Mouse (Mus musculus): ENCODE results near the gene Tex45.

GRCm38 (mm10) chr8:3536053-3536841 is 65.6 kb downstream of the Tex45 start:
- TF ChIP-seq CTCF (IDR thresholded peaks at IDR 0.05; ENCODE audit: low read depth, low read length) = no peak
- no peak for TF ChIP-seq POLR2A (IDR thresholded peaks at IDR 0.05; ENCODE audit: extremely low read depth, insufficient read depth, low read length)
